Mouse (Mus musculus): Measurements from ENCODE around the gene Atp5h. TPM values are rescaled to one million over a fixed set of nuclear protein-coding genes. Genes with fewer than 3 reads are reported as not detected.

Atp5h gene
- total RNA-seq, 2 experiments from 2014 or later, result 2,170 to 2,492 TPM

GRCm38 (mm10) chr11:115366706-115367394, 52.9 kb downstream of the Atp5h start:
- peak in 1 of 2 experiments; percentile 17 for DNase-seq

DNA sequence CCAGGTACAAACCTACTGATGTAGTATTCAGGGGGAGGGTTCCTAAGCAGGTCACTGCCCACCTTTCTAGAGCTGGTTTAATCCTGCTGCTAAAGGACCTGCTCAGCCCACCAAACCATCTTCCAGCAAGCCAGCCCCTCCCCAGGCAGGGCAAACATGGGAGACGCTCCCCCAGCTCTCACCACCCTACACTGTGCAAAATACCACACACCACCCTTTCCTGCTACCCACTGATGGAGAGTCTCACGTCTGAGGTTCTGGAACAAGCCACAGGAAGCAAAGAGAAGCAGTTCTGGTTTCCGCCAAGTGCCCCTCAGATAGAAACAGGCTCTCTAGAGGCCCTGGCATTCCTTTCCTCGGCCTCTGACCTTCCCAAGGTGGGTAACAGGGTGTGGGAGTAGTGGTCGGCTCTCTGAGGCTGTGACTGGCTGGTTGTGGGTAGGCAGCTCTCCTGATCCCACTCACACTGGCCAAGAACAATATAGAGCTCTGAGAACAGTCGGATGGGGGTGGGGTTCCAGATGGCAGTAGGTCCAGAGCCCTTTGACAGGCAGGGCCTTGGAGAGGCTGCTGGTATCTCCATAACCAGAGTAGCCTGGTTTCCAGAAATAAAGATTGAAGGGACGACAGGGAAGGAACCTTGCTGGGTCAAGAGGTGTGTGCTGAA, 53.6 kb downstream of the Atp5h start:
- peak; percentile 29 to 39 for DNase-seq

Small RNA genes within 50 kb of the gene (microRNA-seq; reads per million reads assigned to microRNA genes)
- 0 to 0.27 reads per million in 2 experiments for gene Mir3968

Other genes with a start within 250 kb of the Atp5h start
- gene Tmem104, start 232.5 kb downstream of the Atp5h start, total RNA-seq (2021), result 10 to 100 TPM; 10.9 to 12.9 TPM
- gene Nat9, start 232.1 kb downstream of the Atp5h start, total RNA-seq (2021), result 10 to 100 TPM; 20.7 to 25.1 TPM
- under 1 TPM; 0.27 to 0.41 TPM for gene Grin2c, start 152.7 kb downstream of the Atp5h start, total RNA-seq (2021)
- 10 to 100 TPM in 1 of 2 experiments, 1 to 10 TPM in 1; 9.8 to 10.1 TPM for gene Fdxr, start 142.9 kb downstream of the Atp5h start, total RNA-seq (2021)
- gene Fads6, start 122.3 kb downstream of the Atp5h start, total RNA-seq (2021), result 1 to 10 TPM; 2.2 to 2.4 TPM
- gene Otop2, start 112.8 kb downstream of the Atp5h start, total RNA-seq (2021), result not detected
- under 1 TPM in 1 of 2 experiments, not detected in 1; 0.10 TPM for gene Ush1g, start 97.9 kb downstream of the Atp5h start, total RNA-seq (2021)
- gene Otop3, start 85.2 kb downstream of the Atp5h start, total RNA-seq (2021), result not detected
- 1 to 10 TPM; 2.4 to 3.6 TPM for gene Hid1, start 52.2 kb downstream of the Atp5h start, total RNA-seq (2021)
- 1 to 10 TPM; 4.4 to 4.5 TPM for gene Cdr2l, start 38.0 kb downstream of the Atp5h start, total RNA-seq (2021)
- gene Mrpl58, start 16.2 kb downstream of the Atp5h start, total RNA-seq (2021), result 100 to 1,000 TPM; 140 to 166 TPM
- 10 to 100 TPM; 30.1 to 31.0 TPM for gene Kctd2, start 166 bp upstream of the Atp5h start, total RNA-seq (2021)
- not detected for gene Trim80, start 20.6 kb upstream of the Atp5h start, total RNA-seq (2021)
- gene Slc16a5, start 42.5 kb upstream of the Atp5h start, total RNA-seq (2021), result under 1 TPM in 1 of 2 experiments, not detected in 1; 0.36 TPM
- 1 to 10 TPM; 1.8 to 1.9 TPM for gene Armc7, start 55.7 kb upstream of the Atp5h start, total RNA-seq (2021)
- 10 to 100 TPM; 11.5 to 16.6 TPM for gene Nt5c, start 71.9 kb upstream of the Atp5h start, total RNA-seq (2021)
- gene Jpt1, start 94.4 kb upstream of the Atp5h start, total RNA-seq (2021), result 100 to 1,000 TPM; 114 to 148 TPM
- 100 to 1,000 TPM; 160 to 170 TPM for gene Sumo2, start 116.3 kb upstream of the Atp5h start, total RNA-seq (2021)
- gene Nup85, start 144.5 kb upstream of the Atp5h start, total RNA-seq (2021), result 10 to 100 TPM; 18.3 to 20.0 TPM
- gene Mrps7, start 184.0 kb upstream of the Atp5h start, total RNA-seq (2021), result 10 to 100 TPM; 81.0 to 83.5 TPM
- 10 to 100 TPM; 16.1 to 19.0 TPM for gene Gga3, start 184.1 kb upstream of the Atp5h start, total RNA-seq (2021)
- gene Mif4gd, start 193.0 kb upstream of the Atp5h start, total RNA-seq (2021), result 10 to 100 TPM; 51.1 to 54.2 TPM
- gene Slc25a19, start 208.3 kb upstream of the Atp5h start, total RNA-seq (2021), result 10 to 100 TPM; 35.3 to 38.3 TPM

Data from heart, adult 18-20 months (tissue).